Mouse (Mus musculus) midbrain, embryonic 11.5 days (tissue): Measurements from ENCODE around the gene Clcnka. TPM values are rescaled to one million over a fixed set of nuclear protein-coding genes. Genes with fewer than 3 reads are reported as not detected.
A peak's percentile ranks its signal among the peaks of the same experiment; 100 is the strongest.

Experiments used
- ATAC-seq: fragments of 200-750 bp; cut with Nextera tagmentation; 2 replicates; pipeline ENCODE4 v1.8.0; 2017; ENCODE audit warnings: moderate TSS enrichment, moderate library complexity; ENCODE audit not compliant: low FRiP score
- DNase-seq: peaks from one replicate; pipeline ENCODE4 v3.0.0; 2015; ENCODE audit warnings: low spot score; ENCODE audit errors: missing footprints
- H3K27ac ChIP-seq: fragments of 300-500 bp; sonication (generic); 2 replicates; pipeline ENCODE4 v1.5.1; 2014; ENCODE audit warnings: low read depth, low read length
- H3K27me3 ChIP-seq: fragments of 300-500 bp; sonication (generic); 2 replicates; pipeline ENCODE4 v1.6.1; 2014; ENCODE audit warnings: mild to moderate bottlenecking, low read length, moderate library complexity, mixed read lengths; ENCODE audit not compliant: control insufficient read depth, insufficient read depth
- H3K36me3 ChIP-seq: fragments of 300-500 bp; sonication (generic); 2 replicates; pipeline ENCODE4 v1.6.1; 2014; ENCODE audit warnings: mild to moderate bottlenecking, low read length, moderate library complexity, mixed read lengths; ENCODE audit not compliant: control insufficient read depth, insufficient read depth
- H3K4me1 ChIP-seq: fragments of 300-500 bp; sonication (generic); 2 replicates; pipeline ENCODE4 v1.6.1; 2014; ENCODE audit warnings: low read length; ENCODE audit not compliant: control insufficient read depth, insufficient read depth
- H3K4me2 ChIP-seq: fragments of 300-500 bp; sonication (generic); 2 replicates; pipeline ENCODE4 v1.6.1; 2014; ENCODE audit warnings: mild to moderate bottlenecking, moderate library complexity
- H3K4me3 ChIP-seq: fragments of 300-500 bp; sonication (generic); 2 replicates; pipeline ENCODE4 v1.5.1; 2014; ENCODE audit warnings: low read depth, low read length
- H3K9ac ChIP-seq: fragments of 300-500 bp; sonication (generic); 2 replicates; pipeline ENCODE4 v1.6.1; 2014; ENCODE audit warnings: low read length
- H3K9me3 ChIP-seq: fragments of 300-500 bp; sonication (generic); 2 replicates; pipeline ENCODE4 v1.6.1; 2016; ENCODE audit warnings: low read length; ENCODE audit not compliant: control insufficient read depth
- WGBS: fragments of 180-500 bp; shearing (Covaris S2); extraction: QIAGEN DNeasy Blood & Tissue Kit; methylation state at CpG from one replicate; pipeline ENCODE4 v1.1.7; 2014; 5-methylcytosine and 5-hydroxymethylcytosine counted together
- polyA plus RNA-seq: library from polyadenylated mRNA; unstranded; fragments of >200 nt; fragmentation: Nextera tagmentation; extraction: Ambion mirVana; gene quantifications from 2 replicates; pipeline ENCODE4 v1.2.1, GENCODE M21; 2014

Gene Clcnka
- polyA plus RNA-seq, 1 experiment from 2014 or later: not detected

DNA sequence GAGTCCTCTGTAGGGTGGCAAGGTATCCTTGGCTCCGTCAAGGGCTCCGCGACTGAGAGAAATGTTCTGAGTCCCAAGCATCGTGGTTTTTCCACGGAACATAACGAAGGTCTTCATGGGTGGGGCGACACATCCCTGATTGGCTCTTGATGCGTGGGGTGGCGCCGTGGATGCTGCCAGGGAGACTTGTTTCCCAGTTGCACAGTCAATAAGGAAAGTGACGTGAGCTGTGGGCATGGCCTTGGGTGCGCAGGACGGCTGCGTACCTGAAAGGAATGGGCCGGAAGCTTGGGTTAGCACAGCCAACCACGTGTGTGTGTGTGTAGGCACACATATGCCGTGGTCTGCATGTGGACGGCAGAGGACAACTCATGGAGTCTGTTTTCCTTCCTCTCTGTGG is 34.7 kb upstream of the Clcnka start:
- Histone ChIP-seq H3K9ac (no peak overlapping the region), H3K4me2 (no peak overlapping the region), H3K27ac (no peak overlapping the region), H3K4me3 (no peak overlapping the region), H3K27me3 (no peaks in the 10 kb centered on the region), H3K4me1 (no peaks in the 10 kb centered on the region), H3K9me3 (no peaks in the 10 kb centered on the region), H3K36me3 (no peaks in the 10 kb centered on the region)
- 86% methylated on average over 18 of the region's 18 CpGs for WGBS
- ATAC-seq (no peak), DNase-seq (no peak)

DNA sequence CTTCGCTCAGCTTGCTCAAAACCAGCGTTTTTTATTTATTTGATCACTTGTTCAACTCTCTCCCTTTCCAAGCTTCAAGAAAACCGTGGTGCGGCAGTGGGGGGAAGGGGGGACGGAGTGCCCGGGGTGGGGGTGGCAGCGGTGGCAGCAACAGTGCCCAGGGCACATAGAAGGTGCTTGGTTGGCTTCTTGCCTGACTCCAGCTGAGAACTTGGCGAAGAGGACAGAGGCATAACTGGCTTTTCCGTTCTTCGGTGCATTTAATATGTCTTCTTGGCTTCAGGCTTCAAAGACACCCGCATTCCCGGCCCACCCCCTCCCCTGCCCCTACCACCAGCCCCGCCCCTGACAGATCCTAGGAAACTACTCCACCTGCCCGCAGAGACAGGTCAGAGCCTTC is 34.1 kb upstream of the Clcnka start:
- Histone ChIP-seq H3K27me3 (no peaks in the 10 kb centered on the region), H3K4me2 (no peak overlapping the region), H3K9ac (no peak overlapping the region), H3K4me3 (no peak overlapping the region), H3K36me3 (no peaks in the 10 kb centered on the region), H3K9me3 (no peaks in the 10 kb centered on the region), H3K4me1 (no peaks in the 10 kb centered on the region), H3K27ac (no peak overlapping the region)
- no peak for ATAC-seq
- 76% methylated on average over 14 of the region's 14 CpGs for WGBS
- DNase-seq: no peak

DNA sequence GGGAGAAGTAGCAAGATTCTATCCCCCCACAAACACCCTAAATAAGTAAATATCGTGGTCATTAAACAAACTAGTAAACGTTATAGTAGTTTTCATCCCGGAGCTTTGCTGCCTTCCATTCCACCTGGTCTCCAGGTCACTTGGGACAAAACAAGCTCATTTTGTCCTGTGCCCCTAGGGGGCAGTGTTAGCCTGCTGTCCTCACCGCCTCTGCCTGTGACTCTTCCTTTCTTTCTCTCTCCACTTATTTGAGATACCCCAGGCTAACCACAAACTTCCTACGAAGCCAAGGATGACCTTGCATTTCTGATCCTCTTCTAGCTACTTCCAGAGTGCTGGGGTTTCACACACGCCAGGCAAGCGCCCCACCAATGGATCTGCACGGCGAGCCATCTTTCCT is 32.5 kb upstream of the Clcnka start:
- DNase-seq: peak; percentile 89
- 48% methylated on average over 9 of the region's 9 CpGs for WGBS
- no peaks in the 10 kb centered on the region; the same call in 1 of the 2 replicates for H3K27me3 ChIP-seq
- no peak overlapping the region for H3K27ac ChIP-seq
- H3K9me3 ChIP-seq: no peaks in the 10 kb centered on the region
- no peak for ATAC-seq
- no peak overlapping the region for H3K9ac ChIP-seq
- H3K4me2 ChIP-seq: no peak overlapping the region
- 0 out of 2 replicates have a peak, but pooled peaks cover under 1% of the 10 kb centered on the region for H3K4me1 ChIP-seq
- no peaks in the 10 kb centered on the region for H3K36me3 ChIP-seq
- H3K4me3 ChIP-seq: no peak overlapping the region

DNA sequence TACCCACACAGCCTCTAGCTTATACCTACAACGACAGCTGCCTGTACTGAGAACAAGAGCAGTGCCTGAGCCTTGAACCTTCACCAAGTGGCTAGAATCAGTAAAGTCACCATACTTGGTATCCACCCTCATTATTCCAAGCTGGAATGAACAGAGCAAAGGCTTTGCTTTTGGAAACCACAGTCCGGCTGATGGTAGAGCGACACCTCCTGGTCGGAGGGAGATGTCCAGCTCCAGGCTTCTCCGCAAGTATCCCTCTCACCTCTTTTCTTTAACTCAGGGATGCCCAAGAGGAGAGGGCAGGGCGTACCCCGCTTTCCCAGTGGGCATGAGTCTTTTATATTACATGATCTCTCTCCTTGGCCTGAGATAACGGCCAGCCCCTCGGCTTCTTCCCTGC is 31.3 kb upstream of the Clcnka start:
- no peaks in the 10 kb centered on the region for H3K36me3 ChIP-seq
- H3K4me2 ChIP-seq: no peak overlapping the region
- no peaks in the 10 kb centered on the region for H3K9me3 ChIP-seq
- no peak for DNase-seq
- WGBS: 44% methylated on average over 9 of the region's 9 CpGs
- peaks cover 6% of the 10 kb centered on the region; the same call in 1 of the 2 replicates for H3K27me3 ChIP-seq
- ATAC-seq: no peak
- no peak overlapping the region for H3K9ac ChIP-seq
- 0 out of 2 replicates have a peak, but pooled peaks cover 5% of the 10 kb centered on the region for H3K4me1 ChIP-seq
- no peak overlapping the region for H3K4me3 ChIP-seq
- H3K27ac ChIP-seq: no peak overlapping the region

DNA sequence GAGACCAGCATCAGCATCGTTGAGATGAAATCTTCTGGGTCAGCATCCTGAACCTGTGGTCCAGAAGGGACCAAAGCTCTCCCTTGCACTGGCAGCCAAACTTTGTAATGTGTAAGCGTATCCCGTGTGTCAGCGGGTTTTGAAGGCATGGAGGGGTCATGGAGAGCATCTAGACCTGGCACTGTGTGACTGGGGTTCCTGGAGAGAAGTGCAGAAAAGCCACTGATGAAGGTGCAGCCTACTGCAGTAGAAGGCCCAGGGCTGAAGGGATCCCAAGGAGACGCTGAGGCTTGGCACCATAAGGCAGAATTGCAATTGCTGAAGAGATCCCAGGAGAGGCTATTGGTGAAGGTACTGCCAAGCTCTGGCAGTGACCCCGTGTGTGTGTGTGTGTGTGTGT is 30.9 kb upstream of the Clcnka start:
- H3K36me3 ChIP-seq: no peaks in the 10 kb centered on the region
- H3K27me3 ChIP-seq: peaks cover 6% of the 10 kb centered on the region; the same call in 1 of the 2 replicates
- H3K4me3 ChIP-seq: no peak overlapping the region
- no peaks in the 10 kb centered on the region for H3K9me3 ChIP-seq
- WGBS: 83% methylated on average over 6 of the region's 6 CpGs
- no peak for DNase-seq
- 0 out of 2 replicates have a peak, but pooled peaks cover 5% of the 10 kb centered on the region for H3K4me1 ChIP-seq
- no peak overlapping the region for H3K27ac ChIP-seq
- ATAC-seq: no peak
- no peak overlapping the region for H3K9ac ChIP-seq
- H3K4me2 ChIP-seq: no peak overlapping the region

DNA sequence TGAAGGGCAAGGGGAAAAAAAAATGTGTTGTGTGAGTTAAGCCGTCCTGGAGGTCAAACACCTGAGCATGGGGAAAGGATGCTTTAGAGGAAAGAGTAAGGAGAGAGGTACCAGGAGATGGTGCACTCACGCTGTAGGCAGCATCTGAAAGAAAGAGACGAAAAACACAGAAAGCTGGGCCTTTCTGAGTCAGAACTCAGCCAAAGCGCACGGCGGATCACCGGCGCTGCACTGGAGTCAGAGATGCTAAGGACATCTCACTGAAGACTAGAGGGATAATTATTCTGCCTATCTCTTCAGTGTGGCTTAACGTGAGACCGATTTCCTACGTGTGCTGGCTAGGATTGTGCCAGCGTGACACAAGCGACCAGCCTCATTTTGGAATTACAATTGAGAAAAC is 29.4 kb upstream of the Clcnka start:
- Histone ChIP-seq H3K27ac (no peak overlapping the region), H3K9me3 (no peaks in the 10 kb centered on the region), H3K36me3 (no peaks in the 10 kb centered on the region), H3K9ac (no peak overlapping the region), H3K4me3 (no peak overlapping the region), H3K4me1 (0 out of 2 replicates have a peak, but pooled peaks cover 5% of the 10 kb centered on the region), H3K27me3 (peaks cover 6% of the 10 kb centered on the region), H3K4me2 (no peak overlapping the region)
- WGBS: 87% methylated on average over 13 of the region's 13 CpGs
- ATAC-seq (no peak), DNase-seq (no peak)

DNA sequence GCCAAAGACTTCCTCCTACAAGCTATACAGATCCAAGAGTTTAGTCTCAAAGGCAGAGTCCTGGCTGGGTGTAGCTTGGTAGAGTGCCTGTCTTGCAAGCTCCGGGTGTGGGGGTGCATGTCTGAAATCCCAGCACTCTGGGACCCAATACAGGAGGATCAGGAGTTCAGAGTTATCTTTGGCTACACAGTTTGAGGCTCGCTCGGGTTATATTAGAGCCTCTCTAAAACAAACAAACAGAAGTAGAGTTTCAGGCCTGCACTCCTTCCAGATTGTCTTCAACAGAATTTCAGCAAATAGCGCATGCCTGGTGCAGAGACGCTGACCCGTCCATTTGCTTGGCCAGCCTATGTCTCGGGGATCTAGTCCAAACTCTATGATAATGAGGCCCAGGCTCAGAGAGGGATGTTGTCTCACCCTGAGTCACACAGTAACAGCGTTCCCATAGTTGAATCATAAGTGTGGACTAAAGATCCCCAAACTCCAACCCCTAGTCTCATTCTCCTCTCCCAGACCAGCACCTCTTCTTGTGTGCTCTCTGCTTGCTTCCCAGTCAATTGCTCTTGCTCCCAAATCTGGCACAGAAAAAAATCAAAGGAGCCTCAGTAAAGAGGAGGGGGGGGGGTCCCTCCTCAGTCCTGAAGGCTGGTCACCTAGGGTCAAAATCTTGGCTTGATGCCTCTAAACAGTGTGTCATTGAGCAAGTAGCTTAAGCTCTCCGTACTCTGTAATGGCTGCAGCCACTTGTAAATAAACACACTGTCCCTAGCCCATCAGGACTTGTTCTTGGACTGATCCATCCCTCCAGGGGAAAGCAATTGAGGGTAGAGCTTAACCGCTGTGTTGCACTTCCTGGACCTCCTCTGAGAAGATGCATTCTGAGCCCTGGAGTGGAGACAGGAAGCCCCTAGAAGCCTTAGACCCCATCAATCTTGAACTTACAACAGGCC is 28.5 kb upstream of the Clcnka start:
- H3K4me1 ChIP-seq: 0 out of 2 replicates have a peak, but pooled peaks cover 5% of the 10 kb centered on the region
- no peak overlapping the region for H3K27ac ChIP-seq
- H3K36me3 ChIP-seq: no peaks in the 10 kb centered on the region
- ATAC-seq (no peak), DNase-seq (no peak)
- H3K9ac ChIP-seq: no peak overlapping the region
- H3K27me3 ChIP-seq: peaks cover 6% of the 10 kb centered on the region
- H3K9me3 ChIP-seq: no peaks in the 10 kb centered on the region
- H3K4me2 ChIP-seq: no peak overlapping the region
- 79% methylated on average over 10 of the region's 10 CpGs for WGBS
- H3K4me3 ChIP-seq: no peak overlapping the region

DNA sequence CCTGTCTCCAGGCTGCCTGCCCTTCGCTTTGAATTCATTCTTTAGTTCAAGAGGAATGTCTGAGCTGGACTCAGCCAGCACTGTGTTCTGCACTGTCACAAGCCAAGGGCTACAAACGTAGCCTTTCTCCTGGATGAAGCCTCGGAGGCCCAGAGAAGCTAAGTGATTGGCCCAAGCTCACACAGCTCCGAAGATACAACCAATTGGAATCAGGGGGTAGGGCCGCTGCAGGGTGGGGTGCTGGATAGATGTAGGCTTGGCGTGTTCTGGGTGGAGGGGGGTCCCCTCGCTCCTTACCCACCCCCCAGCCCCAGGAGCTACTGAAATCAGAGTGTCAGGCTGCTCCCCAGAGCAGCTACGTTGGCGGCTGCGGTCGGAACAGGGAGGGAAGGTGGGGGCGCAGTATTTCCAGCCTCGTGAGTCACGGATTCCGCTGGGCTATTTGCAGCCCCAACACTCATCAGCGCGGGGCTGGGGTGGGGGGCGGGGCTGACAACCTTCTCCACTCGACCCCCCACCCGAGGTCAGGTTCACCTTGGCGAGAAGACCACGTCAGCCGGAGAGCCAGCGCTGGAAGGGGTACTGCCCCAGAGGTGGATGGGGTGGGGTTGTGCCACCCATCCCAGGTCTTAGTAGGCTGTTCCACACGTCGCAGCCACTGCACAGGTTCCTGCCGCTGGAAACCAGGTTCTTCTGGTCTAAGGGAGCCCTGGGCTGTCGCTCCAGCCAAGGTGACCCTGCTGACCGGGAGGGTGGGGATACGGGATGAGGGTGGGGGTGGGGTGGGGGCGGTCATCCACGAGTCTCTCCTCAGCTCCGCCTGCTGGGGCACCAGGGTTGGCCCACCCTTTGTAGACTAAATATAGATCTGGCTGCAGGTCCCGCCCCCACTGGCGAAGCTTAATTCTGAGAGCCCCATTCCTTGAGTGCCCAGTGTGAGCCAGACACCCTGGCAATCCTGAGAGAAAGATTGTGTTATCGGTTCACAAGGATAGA is 27.3 kb upstream of the Clcnka start:
- Histone ChIP-seq H3K9ac (peak overlapping the region; percentile 38; the same call in 1 of the 2 replicates), H3K9me3 (no peaks in the 10 kb centered on the region), H3K27me3 (peaks cover 6% of the 10 kb centered on the region), H3K4me1 (0 out of 2 replicates have a peak, but pooled peaks cover 5% of the 10 kb centered on the region), H3K27ac (no peak overlapping the region), H3K4me3 (peak overlapping the region; percentile 22), H3K36me3 (no peaks in the 10 kb centered on the region), H3K4me2 (peak overlapping the region; percentile 57)
- ATAC-seq: peak; percentile 77
- DNase-seq: peak; percentile 87
- 6% methylated on average over 36 of the region's 36 CpGs for WGBS
